Mouse (Mus musculus): ENCODE measurements around the gene Gtf2f2. TPM values are rescaled to one million over a fixed set of nuclear protein-coding genes. Genes with fewer than 3 reads are reported as not detected.

Gene Gtf2f2
- polyA plus RNA-seq, 1 experiment from 2014 or later = 21.4 TPM

- Histone ChIP-seq H3K9me3 (ENCODE audit: low read length) (no peaks in the 10 kb centered on the region), H3K36me3 (ENCODE audit: insufficient read depth, low read length) (peaks cover 30% of the 10 kb centered on the region), H3K27ac (ENCODE audit: low read length) (no peak overlapping the region), H3K9ac (replicated peaks; ENCODE audit: low read depth) (no peak overlapping the region), H3K4me1 (ENCODE audit: insufficient read depth, low read depth, low read length) (peaks cover 4% of the 10 kb centered on the region; the same call in 1 of the 2 replicates), H3K4me3 (ENCODE audit: low read depth, low read length) (no peak overlapping the region), H3K4me2 (replicated peaks; ENCODE audit: low read depth, low read length) (no peak overlapping the region), H3K27me3 (replicated peaks; ENCODE audit: insufficient read depth, low read length) (no peaks in the 10 kb centered on the region)
- no peak for TF ChIP-seq EP300 (IDR thresholded peaks at IDR 0.05)
- TF ChIP-seq CTCF (IDR thresholded peaks at IDR 0.05) = no peak
- DNase-seq (ENCODE audit: low spot score) (no peak), ATAC-seq (no peak)
- WGBS = 84% methylated on average over 5 of the region's 5 CpGs
Measured at GRCm38 (mm10) chr14:75849236-75849635, 161.4 kb downstream of the Gtf2f2 start.

GRCm38 (mm10) chr14:75848482-75848881, 162.2 kb downstream of the Gtf2f2 start:
- H3K27ac ChIP-seq (ENCODE audit: low read length) = no peak overlapping the region
- no peak overlapping the region for H3K4me3 ChIP-seq (ENCODE audit: low read depth, low read length)
- ATAC-seq = no peak
- H3K9ac ChIP-seq (replicated peaks; ENCODE audit: low read depth) = no peak overlapping the region
- no peaks in the 10 kb centered on the region for H3K9me3 ChIP-seq (ENCODE audit: low read length)
- whole genome bisulfite sequencing = 92% methylated on average over 5 of the region's 5 CpGs
- H3K4me1 ChIP-seq (ENCODE audit: insufficient read depth, low read depth, low read length) = peaks cover 4% of the 10 kb centered on the region; the same call in 1 of the 2 replicates
- H3K4me2 ChIP-seq (replicated peaks; ENCODE audit: low read depth, low read length) = no peak overlapping the region
- no peak for TF ChIP-seq EP300 (IDR thresholded peaks at IDR 0.05)
- TF ChIP-seq CTCF (IDR thresholded peaks at IDR 0.05) = no peak
- H3K27me3 ChIP-seq (replicated peaks; ENCODE audit: insufficient read depth, low read length) = no peaks in the 10 kb centered on the region
- H3K36me3 ChIP-seq (ENCODE audit: insufficient read depth, low read length) = peaks cover 30% of the 10 kb centered on the region
- no peak for DNase-seq (ENCODE audit: low spot score)

- H3K27me3 ChIP-seq (replicated peaks; ENCODE audit: insufficient read depth, low read length) = no peaks in the 10 kb centered on the region
- DNase-seq (ENCODE audit: low spot score) (no peak), ATAC-seq (no peak)
- no peak overlapping the region for H3K9ac ChIP-seq (replicated peaks; ENCODE audit: low read depth)
- 58% methylated on average over 4 of the region's 4 CpGs for WGBS
- no peak overlapping the region for H3K27ac ChIP-seq (ENCODE audit: low read length)
- H3K9me3 ChIP-seq (ENCODE audit: low read length) = no peaks in the 10 kb centered on the region
- H3K4me1 ChIP-seq (ENCODE audit: insufficient read depth, low read depth, low read length) = peaks cover 4% of the 10 kb centered on the region; the same call in 1 of the 2 replicates
- H3K36me3 ChIP-seq (ENCODE audit: insufficient read depth, low read length) = peaks cover 30% of the 10 kb centered on the region
- TF ChIP-seq EP300 (IDR thresholded peaks at IDR 0.05) (no peak), CTCF (IDR thresholded peaks at IDR 0.05) (no peak)
- H3K4me2 ChIP-seq (replicated peaks; ENCODE audit: low read depth, low read length) = no peak overlapping the region
- H3K4me3 ChIP-seq (ENCODE audit: low read depth, low read length) = no peak overlapping the region
Measured at GRCm38 (mm10) chr14:75847669-75848068, 163.0 kb downstream of the Gtf2f2 start.

Other genes with a start within 250 kb of the Gtf2f2 start
- gene Slc25a30, start 223.8 kb downstream of the Gtf2f2 start, polyA plus RNA-seq (2015; fragmentation: Nextera tagmentation; extraction: Ambion mirVana) = 3.6 and 3.8 TPM in 2 replicates
- gene Tpt1, start 165.8 kb downstream of the Gtf2f2 start, polyA plus RNA-seq (2015; fragmentation: Nextera tagmentation; extraction: Ambion mirVana) = 1,257 and 1,264 TPM in 2 replicates
- 0.21 and 0.24 TPM in 2 replicates for gene Kctd4, start 55.9 kb downstream of the Gtf2f2 start, polyA plus RNA-seq (2015; fragmentation: Nextera tagmentation; extraction: Ambion mirVana)
- gene Gpalpp1, start 99.9 kb upstream of the Gtf2f2 start, polyA plus RNA-seq (2015; fragmentation: Nextera tagmentation; extraction: Ambion mirVana) = 6.3 and 7.0 TPM in 2 replicates
- 6.1 and 6.5 TPM in 2 replicates for gene Nufip1, start 100.0 kb upstream of the Gtf2f2 start, polyA plus RNA-seq (2015; fragmentation: Nextera tagmentation; extraction: Ambion mirVana)

All from lung, postnatal 0 days (tissue).